Comparison of ENCODE assay signal across 7 mouse cellular contexts in the genomic region with DNA sequence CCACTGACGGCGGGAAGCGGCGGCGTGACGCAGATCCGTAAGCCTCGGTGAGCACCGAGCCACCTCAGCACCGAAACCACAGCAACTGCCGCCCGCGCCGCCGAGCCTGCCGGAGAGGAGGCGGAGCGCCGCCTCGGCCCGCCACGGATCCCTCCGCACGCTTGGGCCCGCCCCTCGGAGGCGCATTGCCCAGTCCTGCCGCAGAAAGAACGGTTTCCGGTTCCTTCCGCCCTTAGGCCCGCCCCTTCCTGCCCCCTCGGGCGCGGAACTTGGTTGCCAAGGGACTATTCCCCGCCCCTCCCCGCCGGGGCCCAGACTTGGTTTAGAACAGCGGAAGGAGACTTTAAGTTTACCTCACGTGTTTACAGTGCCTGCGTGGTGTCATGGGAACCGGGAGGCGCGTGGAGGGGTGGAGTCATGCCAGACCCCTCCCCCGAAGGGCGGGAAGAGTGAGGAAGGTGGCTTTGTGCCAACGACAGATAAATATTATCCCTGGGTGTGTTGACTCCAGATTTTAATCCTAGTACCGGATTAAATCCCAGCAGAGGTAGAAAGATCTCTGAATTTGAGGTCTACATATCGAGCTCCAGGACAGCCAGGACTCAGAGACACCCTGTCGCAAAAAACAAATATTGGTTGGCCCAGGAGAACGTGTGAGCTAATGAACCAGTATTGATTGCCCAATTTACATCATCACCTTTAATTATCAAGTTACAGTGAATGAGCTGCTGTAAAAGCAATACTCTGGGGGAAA. TPM values are rescaled to one million over a fixed set of nuclear protein-coding genes. Genes with fewer than 3 reads are reported as not detected.
DNase-seq lines count a peak whose midpoint lies in the region; ATAC-seq lines count a peak whose summit lies in the region.

A gene (minus strand): TSS at position 184 of the 754 bp plus-strand sequence.

- H3K4me1 ChIP-seq in intestine, embryonic 16.5 days (ENCODE audit: control insufficient read depth, insufficient read depth, low read length), result peaks cover 26% of the 10 kb centered on the region
- peaks cover 30% of the 10 kb centered on the region for H3K4me1 ChIP-seq in midbrain, embryonic 11.5 days (ENCODE audit: control insufficient read depth, insufficient read depth, low read length)

- peak; percentile 99 for DNase-seq in adrenal gland, adult 8-10 months
- DNase-seq in embryo, embryonic 9.5 days (ENCODE audit: extremely low spot score), result peak; percentile 99
- peak; percentile 98 to 99 for DNase-seq in gastrocnemius, postnatal 4 days (ENCODE audit: low spot score in 2 of 2)
- DNase-seq in left cerebral cortex, postnatal 36 days (ENCODE audit: low spot score in 2 of 2), result peak; percentile 99
- peak; percentile 100 for DNase-seq in midbrain, embryonic 11.5 days (ENCODE audit: low spot score, missing footprints)
- DNase-seq in skeletal muscle tissue, adult 2 months (ENCODE audit: low read depth, low spot score), result peak; percentile 98

- peak within 1 kb of the TSS; percentile 79 for H3K4me2 ChIP-seq in intestine, embryonic 16.5 days (ENCODE audit: low read depth, low read length)
- H3K4me2 ChIP-seq in midbrain, embryonic 11.5 days, result peak within 1 kb of the TSS; percentile 94

- H3K9me3 ChIP-seq in intestine, embryonic 16.5 days (ENCODE audit: control insufficient read depth, low read length), result no peaks in the 10 kb centered on the region
- H3K9me3 ChIP-seq in midbrain, embryonic 11.5 days (ENCODE audit: control insufficient read depth, low read length), result no peaks in the 10 kb centered on the region

- no peaks in the 10 kb centered on the region for H3K36me3 ChIP-seq in intestine, embryonic 16.5 days (ENCODE audit: control insufficient read depth, insufficient read depth, low read length)
- no peaks in the 10 kb centered on the region for H3K36me3 ChIP-seq in midbrain, embryonic 11.5 days (ENCODE audit: control insufficient read depth, insufficient read depth, low read length)

- peak; percentile 96 for ATAC-seq in intestine, embryonic 16.5 days
- peak; percentile 98 for ATAC-seq in midbrain, embryonic 11.5 days (ENCODE audit: low FRiP score)

- 1% methylated on average over 51 of the region's 51 CpGs for WGBS in intestine, embryonic 16.5 days
- WGBS in midbrain, embryonic 11.5 days, result 1% methylated on average over 46 of the region's 51 CpGs

- peak within 1 kb of the TSS; percentile 94 for H3K4me3 ChIP-seq in intestine, embryonic 16.5 days (ENCODE audit: low read length)
- H3K4me3 ChIP-seq in midbrain, embryonic 11.5 days (ENCODE audit: low read depth, low read length), result peak within 1 kb of the TSS; percentile 94

- intact Hi-C loops in left cerebral cortex, postnatal 36 days (cut with DNase I), result loop anchor here (2.0 to 5.0 kb wide), 2 partner anchors 88 to 188 kb away; no protein-coding TSS in a partner anchor

- peak within 1 kb of the TSS; percentile 90 for H3K27ac ChIP-seq in intestine, embryonic 16.5 days (ENCODE audit: low read length)
- H3K27ac ChIP-seq in midbrain, embryonic 11.5 days (ENCODE audit: low read depth, low read length), result peak within 1 kb of the TSS; percentile 67

- peak within 1 kb of the TSS; percentile 85 for H3K9ac ChIP-seq in intestine, embryonic 16.5 days (ENCODE audit: low read depth, low read length)
- H3K9ac ChIP-seq in midbrain, embryonic 11.5 days (ENCODE audit: low read length), result peak within 1 kb of the TSS; percentile 95

- H3K27me3 ChIP-seq in intestine, embryonic 16.5 days (replicated peaks; ENCODE audit: control insufficient read depth, insufficient read depth, low read length), result no peaks in the 10 kb centered on the region
- H3K27me3 ChIP-seq in midbrain, embryonic 11.5 days (ENCODE audit: control insufficient read depth, insufficient read depth, low read length), result no peaks in the 10 kb centered on the region

RNA-seq across cellular contexts. Expression of the gene that starts here (rescaled TPM):
- 10 to 100 TPM; 43.2 to 55.3 (median 49.1) TPM for total RNA-seq in adrenal gland, adult 8-10 months (2022)
- total RNA-seq in gastrocnemius, postnatal 4 days (2021), result 10 to 100 TPM; 31.5 to 38.3 TPM
- 100 and 113 TPM in 2 replicates for polyA plus RNA-seq in intestine, embryonic 16.5 days (2015; fragmentation: Nextera tagmentation; extraction: Ambion mirVana)
- 10 to 100 TPM; 49.3 to 66.1 TPM for total RNA-seq in left cerebral cortex, postnatal 36 days (2021)
- 139 and 142 TPM in 2 replicates for polyA plus RNA-seq in midbrain, embryonic 11.5 days (2014; fragmentation: Nextera tagmentation; extraction: Ambion mirVana)

Comparison
In these comparisons a context has a peak if more than half of its experiments do, and no peak if none do; other contexts are left out.
1. Peak in every context shown above with its lines: DNase-seq, ATAC-seq, H3K4me3 ChIP-seq and H3K27ac ChIP-seq.